Mouse (Mus musculus) limb, embryonic 15.5 days (tissue): ENCODE data around the gene 4931417E11Rik. TPM values are rescaled to one million over a fixed set of nuclear protein-coding genes. Genes with fewer than 3 reads are reported as not detected.

ENCODE experiments used
- ATAC-seq: fragments of 200-750 bp; cut with Nextera tagmentation; 2 replicates; pipeline ENCODE4 v1.8.0; 2017; ENCODE audit warnings: low read depth, moderate TSS enrichment; ENCODE audit not compliant: insufficient number of reproducible peaks, low FRiP score, low TSS enrichment
- H3K27ac ChIP-seq: fragments of 300-500 bp; sonication (generic); 2 replicates; pipeline ENCODE4 v1.5.1; 2015; ENCODE audit warnings: moderate library complexity, mild to moderate bottlenecking, inconsistent platforms
- H3K27me3 ChIP-seq: fragments of 300-500 bp; sonication (generic); 2 replicates; pipeline ENCODE4 v1.6.1; 2015; ENCODE audit warnings: inconsistent platforms
- H3K36me3 ChIP-seq: fragments of 300-500 bp; sonication (generic); 2 replicates; pipeline ENCODE4 v1.6.1; 2015; ENCODE audit warnings: inconsistent platforms
- H3K4me1 ChIP-seq: fragments of 300-500 bp; sonication (generic); 2 replicates; pipeline ENCODE4 v1.6.1; 2015; ENCODE audit warnings: inconsistent platforms
- H3K4me2 ChIP-seq: fragments of 300-500 bp; sonication (generic); 2 replicates; pipeline ENCODE4 v1.6.1; 2015; ENCODE audit warnings: mild to moderate bottlenecking, inconsistent platforms
- H3K4me3 ChIP-seq: fragments of 300-500 bp; sonication (generic); 2 replicates; pipeline ENCODE4 v1.5.1; 2015; ENCODE audit warnings: mild to moderate bottlenecking, inconsistent platforms
- H3K9ac ChIP-seq: fragments of 300-500 bp; sonication (generic); 2 replicates; pipeline ENCODE4 v1.6.1; 2015; ENCODE audit warnings: inconsistent platforms
- H3K9me3 ChIP-seq: fragments of 300-500 bp; sonication (generic); 2 replicates; pipeline ENCODE4 v1.6.1; 2016; ENCODE audit warnings: inconsistent platforms
- WGBS: fragments of 180-500 bp; shearing (Covaris S2); methylation state at CpG from one replicate; pipeline ENCODE4 v1.1.7; 2015; 5-methylcytosine and 5-hydroxymethylcytosine counted together
- polyA plus RNA-seq: library from polyadenylated mRNA; unstranded; fragments of >200 nt; fragmentation: Nextera tagmentation; extraction: Ambion mirVana; gene quantifications from 2 replicates; pipeline ENCODE4 v1.2.1, GENCODE M21; 2015

4931417E11Rik gene
- not detected in 2 replicates for polyA plus RNA-seq

DNA sequence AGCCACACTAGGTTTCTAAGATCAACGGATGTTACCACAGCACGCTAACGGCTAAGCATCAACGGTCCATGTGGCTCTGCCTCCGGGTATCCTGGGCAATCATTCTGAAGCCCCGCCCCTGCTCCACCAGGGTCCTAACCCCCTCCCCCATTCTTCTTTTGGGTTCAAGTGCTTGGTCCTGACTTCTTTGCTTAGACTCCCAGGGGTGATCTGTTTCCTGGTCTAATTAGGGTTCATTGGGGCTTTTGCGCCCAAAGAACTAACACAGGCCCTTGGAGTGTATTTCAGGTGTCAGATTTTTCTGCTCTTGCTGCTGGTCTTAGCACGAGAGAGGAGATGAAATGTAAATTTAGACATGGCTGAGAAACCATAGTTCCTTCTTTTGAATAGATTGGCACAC, at the start of gene 4931417E11Rik:
TSS of gene 4931417E11Rik (minus strand) at position 101 of the 400 bp plus-strand sequence.
- H3K36me3 ChIP-seq = no peaks in the 10 kb centered on the region
- H3K4me1 ChIP-seq = no peaks in the 10 kb centered on the region
- H3K27me3 ChIP-seq = no peaks in the 10 kb centered on the region
- ATAC-seq = no peak
- H3K4me3 ChIP-seq = no peak within 1 kb of the TSS
- WGBS = 87% methylated on average over 8 of the region's 8 CpGs
- no peaks in the 10 kb centered on the region for H3K9me3 ChIP-seq
- no peak within 1 kb of the TSS for H3K9ac ChIP-seq
- no peak within 1 kb of the TSS for H3K4me2 ChIP-seq
- no peak within 1 kb of the TSS for H3K27ac ChIP-seq

DNA sequence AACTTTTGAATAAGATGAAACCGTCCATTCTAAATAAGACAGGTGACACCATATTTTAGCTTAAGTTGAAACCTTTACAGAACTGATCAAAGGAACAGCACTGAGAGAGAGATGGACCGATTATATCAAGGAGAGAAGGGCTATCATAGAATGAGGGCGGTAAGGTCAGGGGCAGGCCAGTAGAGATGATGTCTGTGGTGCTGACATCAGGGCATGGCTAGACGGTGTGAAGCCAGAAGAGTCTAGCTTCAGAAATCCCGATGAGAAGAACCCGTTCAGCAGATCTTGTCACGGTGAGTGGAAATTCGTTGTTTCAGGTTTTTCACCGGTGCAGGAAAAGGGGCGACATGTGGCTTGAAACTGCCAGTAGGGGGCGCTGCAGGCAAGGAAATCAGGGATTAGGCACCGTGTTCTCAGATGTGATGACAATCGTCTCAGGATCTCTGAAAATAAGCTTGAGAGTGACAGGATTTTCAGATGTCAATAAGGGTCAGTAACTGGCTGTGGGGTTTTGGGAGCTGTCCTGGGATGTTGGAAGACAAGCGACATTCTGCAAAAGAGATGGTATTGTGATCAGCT, 48.4 kb upstream of the 4931417E11Rik start:
- Histone ChIP-seq H3K4me2 (no peak overlapping the region), H3K4me1 (no peaks in the 10 kb centered on the region), H3K4me3 (no peak overlapping the region), H3K27me3 (no peaks in the 10 kb centered on the region), H3K9ac (no peak overlapping the region), H3K9me3 (no peaks in the 10 kb centered on the region), H3K36me3 (no peaks in the 10 kb centered on the region), H3K27ac (no peak overlapping the region)
- 28% methylated on average over 14 of the region's 14 CpGs for WGBS
- ATAC-seq = no peak

DNA sequence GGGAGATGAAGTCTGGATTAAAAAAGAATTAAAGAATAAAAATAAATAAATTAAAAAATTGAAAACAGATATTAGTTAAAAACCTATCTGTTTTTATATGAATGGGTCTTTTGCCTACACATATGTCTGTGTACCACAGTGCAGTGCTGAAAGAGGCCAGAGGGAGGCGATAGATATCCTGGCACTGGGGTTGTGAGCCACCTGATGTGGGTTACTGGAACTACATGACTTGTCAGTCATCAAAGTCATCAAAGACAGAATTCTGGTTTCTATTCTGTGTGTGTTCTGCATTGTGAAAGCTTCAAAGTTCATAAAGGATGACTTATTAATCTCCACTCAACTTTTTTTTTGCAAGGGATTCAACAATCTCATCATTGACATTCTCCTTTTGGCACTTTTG, 43.4 kb upstream of the 4931417E11Rik start:
- 29% methylated on average over 1 of the region's 1 CpGs for WGBS
- ATAC-seq = no peak
- Histone ChIP-seq H3K27me3 (no peaks in the 10 kb centered on the region), H3K4me2 (no peak overlapping the region), H3K4me1 (no peaks in the 10 kb centered on the region), H3K27ac (no peak overlapping the region), H3K36me3 (no peaks in the 10 kb centered on the region), H3K9ac (no peak overlapping the region), H3K9me3 (no peaks in the 10 kb centered on the region), H3K4me3 (no peak overlapping the region)

DNA sequence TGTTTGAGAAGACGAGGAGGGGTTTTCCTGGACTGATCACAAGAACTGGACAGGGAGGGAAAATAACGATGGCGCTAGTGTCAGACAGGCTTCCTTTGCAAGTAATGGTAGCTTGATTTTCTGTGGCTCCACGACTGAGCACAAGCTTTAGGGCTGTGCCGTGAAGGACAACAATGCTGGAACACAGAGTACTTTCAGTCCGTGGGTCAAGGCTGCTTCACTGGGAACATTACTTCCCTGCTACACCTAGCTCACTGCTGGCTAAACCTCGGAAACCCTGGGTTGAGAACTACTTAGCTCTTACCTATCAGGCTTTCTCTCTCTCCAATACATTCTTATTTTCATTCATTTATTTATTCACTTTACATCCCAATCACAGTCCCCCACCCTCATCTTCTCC, 30.2 kb upstream of the 4931417E11Rik start:
- H3K4me3 ChIP-seq = no peak overlapping the region
- H3K27me3 ChIP-seq = no peaks in the 10 kb centered on the region
- WGBS = 82% methylated on average over 7 of the region's 7 CpGs
- H3K4me1 ChIP-seq = no peaks in the 10 kb centered on the region
- no peaks in the 10 kb centered on the region for H3K36me3 ChIP-seq
- no peaks in the 10 kb centered on the region for H3K9me3 ChIP-seq
- H3K27ac ChIP-seq = no peak overlapping the region
- no peak overlapping the region for H3K9ac ChIP-seq
- no peak for ATAC-seq
- no peak overlapping the region for H3K4me2 ChIP-seq

DNA sequence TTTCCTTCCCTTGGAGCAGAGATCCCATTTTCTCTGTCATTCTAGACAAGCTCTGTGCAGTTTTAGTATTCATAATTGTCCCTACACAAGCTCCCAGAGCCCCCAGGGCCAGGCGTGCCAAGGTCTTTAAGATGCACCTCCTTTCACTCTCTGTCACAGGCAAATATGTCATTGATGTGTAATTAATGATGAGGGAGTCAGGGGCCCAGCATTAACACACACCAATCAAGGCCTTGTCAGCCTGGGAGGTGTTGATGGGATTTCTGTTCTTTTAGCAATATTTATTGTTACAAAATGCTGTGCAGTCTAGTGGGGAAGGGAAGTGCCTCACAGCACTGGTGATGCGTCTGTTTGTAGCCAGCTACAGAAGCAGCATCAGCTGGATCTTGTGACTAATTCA, 27.9 kb upstream of the 4931417E11Rik start:
- Histone ChIP-seq H3K36me3 (no peaks in the 10 kb centered on the region), H3K9me3 (no peaks in the 10 kb centered on the region), H3K4me1 (no peaks in the 10 kb centered on the region), H3K27ac (no peak overlapping the region), H3K4me2 (no peak overlapping the region), H3K9ac (no peak overlapping the region), H3K27me3 (no peaks in the 10 kb centered on the region), H3K4me3 (no peak overlapping the region)
- ATAC-seq = no peak
- WGBS = 55% methylated on average over 2 of the region's 2 CpGs

DNA sequence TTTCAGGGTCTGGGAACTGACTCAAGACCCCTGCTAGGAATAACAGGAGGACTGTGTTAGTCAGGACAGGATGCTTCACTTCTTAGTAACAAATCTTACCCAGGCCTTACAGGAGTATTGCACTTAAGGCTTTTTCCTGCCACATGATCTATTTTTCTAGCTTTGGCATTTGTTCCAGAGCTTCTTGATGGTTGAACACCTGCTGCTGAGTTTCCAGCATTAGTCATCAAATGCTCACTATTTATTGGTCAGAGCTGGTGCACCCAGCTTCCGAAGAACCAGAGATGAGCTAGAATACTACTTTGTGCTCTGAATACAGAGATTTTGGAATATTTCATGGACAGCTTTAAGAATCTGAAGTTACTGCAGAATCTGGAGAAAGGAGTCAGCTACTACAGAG, 21.1 kb upstream of the 4931417E11Rik start:
- Histone ChIP-seq H3K9ac (no peak overlapping the region), H3K4me1 (no peaks in the 10 kb centered on the region), H3K27me3 (no peaks in the 10 kb centered on the region), H3K9me3 (no peaks in the 10 kb centered on the region), H3K36me3 (no peaks in the 10 kb centered on the region), H3K4me2 (no peak overlapping the region), H3K27ac (no peak overlapping the region), H3K4me3 (no peak overlapping the region)
- ATAC-seq = no peak
- WGBS = 79% methylated on average over 1 of the region's 1 CpGs

DNA sequence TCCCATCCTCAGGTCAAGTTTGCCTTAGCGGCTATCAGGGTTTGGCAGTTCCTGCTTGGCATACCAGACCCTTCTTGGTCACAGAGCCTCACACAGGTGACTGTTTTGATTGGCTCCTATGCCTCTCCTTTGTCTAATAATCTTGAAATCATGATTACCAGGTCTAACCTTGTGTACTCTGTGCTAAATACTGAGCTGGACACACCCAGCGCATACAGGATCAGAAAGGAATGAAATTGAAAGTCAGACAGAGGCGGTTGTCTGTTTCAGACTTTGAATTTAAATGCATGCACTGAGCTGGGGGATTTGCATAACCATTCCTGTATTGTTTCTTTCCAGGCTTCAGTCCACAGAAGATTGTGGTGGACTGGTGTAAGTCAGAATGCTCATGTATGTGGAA, 16.1 kb upstream of the 4931417E11Rik start:
- no peak overlapping the region for H3K4me2 ChIP-seq
- no peak for ATAC-seq
- no peaks in the 10 kb centered on the region for H3K36me3 ChIP-seq
- H3K9me3 ChIP-seq = no peaks in the 10 kb centered on the region
- no peak overlapping the region for H3K9ac ChIP-seq
- H3K4me3 ChIP-seq = no peak overlapping the region
- WGBS = 82% methylated on average over 3 of the region's 3 CpGs
- H3K27me3 ChIP-seq = no peaks in the 10 kb centered on the region
- H3K27ac ChIP-seq = no peak overlapping the region
- H3K4me1 ChIP-seq = no peaks in the 10 kb centered on the region

DNA sequence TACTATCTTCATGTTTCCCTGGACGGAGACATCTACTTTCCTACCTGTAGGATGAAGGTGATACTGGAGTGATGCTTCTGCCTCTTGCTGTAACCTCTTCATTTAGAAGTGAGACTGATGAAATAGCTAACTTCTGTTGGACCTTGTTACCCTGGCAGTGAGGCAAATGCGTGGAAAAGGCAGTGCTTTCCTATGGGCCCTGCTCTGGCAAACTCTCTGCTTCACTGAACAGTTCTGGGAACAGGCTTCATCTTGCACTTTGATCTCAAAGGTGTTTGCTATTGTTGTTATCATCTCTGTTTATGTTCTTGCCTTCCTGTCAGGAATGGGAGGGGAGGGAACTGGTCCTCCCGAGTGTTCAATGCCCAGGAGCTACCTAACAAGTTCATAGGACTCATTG, 3.4 kb downstream of the 4931417E11Rik start:
- 72% methylated on average over 3 of the region's 3 CpGs for WGBS

DNA sequence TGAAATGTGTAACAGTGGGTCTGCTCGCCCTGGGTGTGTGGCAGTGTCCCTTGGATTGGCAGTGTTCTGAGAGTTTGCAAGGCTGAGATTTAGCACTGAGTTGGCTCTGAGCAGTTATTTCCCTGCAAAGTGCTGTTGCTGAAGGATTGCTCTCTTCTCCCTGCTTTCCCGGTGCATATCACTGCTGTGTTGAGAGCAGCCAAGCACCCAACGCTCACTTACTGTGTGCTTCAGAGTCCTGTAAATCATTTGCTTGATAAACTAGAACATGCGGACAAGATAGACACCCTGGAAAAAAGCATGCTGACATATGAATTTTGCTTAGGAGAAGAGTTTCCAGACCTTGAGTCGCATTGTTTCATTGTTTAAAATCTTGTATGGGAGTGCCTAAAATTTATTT, 6.9 kb downstream of the 4931417E11Rik start:
- Histone ChIP-seq H3K4me2 (no peak overlapping the region), H3K9ac (no peak overlapping the region), H3K4me3 (no peak overlapping the region), H3K9me3 (no peaks in the 10 kb centered on the region), H3K4me1 (no peaks in the 10 kb centered on the region), H3K36me3 (no peaks in the 10 kb centered on the region), H3K27me3 (no peaks in the 10 kb centered on the region), H3K27ac (no peak overlapping the region)
- ATAC-seq = no peak
- WGBS = 76% methylated on average over 5 of the region's 5 CpGs

More for the DNA sequence above, 3.4 kb downstream of the 4931417E11Rik start:
- Histone ChIP-seq H3K4me1 (no peaks in the 10 kb centered on the region), H3K27me3 (no peaks in the 10 kb centered on the region), H3K4me3 (no peak overlapping the region), H3K4me2 (no peak overlapping the region), H3K9me3 (no peaks in the 10 kb centered on the region), H3K36me3 (no peaks in the 10 kb centered on the region), H3K27ac (no peak overlapping the region), H3K9ac (no peak overlapping the region)
- ATAC-seq = no peak

DNA sequence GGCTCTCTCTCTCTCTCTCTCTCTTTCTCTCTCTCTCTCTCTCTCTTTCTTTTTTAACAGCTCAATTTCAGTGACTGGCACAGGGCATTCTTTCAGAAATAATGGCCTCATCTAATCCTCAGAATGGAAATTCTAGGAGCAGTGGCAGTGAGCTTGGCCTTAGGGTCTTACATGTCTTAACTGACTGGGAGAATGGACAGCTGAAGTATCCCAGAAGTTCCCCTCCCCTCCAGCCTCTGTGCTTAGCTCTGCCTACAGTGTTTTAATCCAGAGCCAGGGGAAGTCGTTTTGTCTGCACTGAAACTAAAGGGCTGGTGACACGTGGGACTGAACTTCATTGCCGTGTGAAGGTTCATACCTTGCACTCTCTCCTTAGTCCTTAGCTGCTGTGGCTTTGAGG, 35.6 kb downstream of the 4931417E11Rik start:
- H3K27ac ChIP-seq = no peak overlapping the region
- ATAC-seq = no peak
- no peaks in the 10 kb centered on the region for H3K9me3 ChIP-seq
- H3K36me3 ChIP-seq = no peaks in the 10 kb centered on the region
- no peak overlapping the region for H3K4me3 ChIP-seq
- H3K9ac ChIP-seq = no peak overlapping the region
- WGBS = 24% methylated on average over 3 of the region's 3 CpGs
- no peaks in the 10 kb centered on the region for H3K27me3 ChIP-seq
- peaks cover 2% of the 10 kb centered on the region; the same call in 1 of the 2 replicates for H3K4me1 ChIP-seq
- no peak overlapping the region for H3K4me2 ChIP-seq

DNA sequence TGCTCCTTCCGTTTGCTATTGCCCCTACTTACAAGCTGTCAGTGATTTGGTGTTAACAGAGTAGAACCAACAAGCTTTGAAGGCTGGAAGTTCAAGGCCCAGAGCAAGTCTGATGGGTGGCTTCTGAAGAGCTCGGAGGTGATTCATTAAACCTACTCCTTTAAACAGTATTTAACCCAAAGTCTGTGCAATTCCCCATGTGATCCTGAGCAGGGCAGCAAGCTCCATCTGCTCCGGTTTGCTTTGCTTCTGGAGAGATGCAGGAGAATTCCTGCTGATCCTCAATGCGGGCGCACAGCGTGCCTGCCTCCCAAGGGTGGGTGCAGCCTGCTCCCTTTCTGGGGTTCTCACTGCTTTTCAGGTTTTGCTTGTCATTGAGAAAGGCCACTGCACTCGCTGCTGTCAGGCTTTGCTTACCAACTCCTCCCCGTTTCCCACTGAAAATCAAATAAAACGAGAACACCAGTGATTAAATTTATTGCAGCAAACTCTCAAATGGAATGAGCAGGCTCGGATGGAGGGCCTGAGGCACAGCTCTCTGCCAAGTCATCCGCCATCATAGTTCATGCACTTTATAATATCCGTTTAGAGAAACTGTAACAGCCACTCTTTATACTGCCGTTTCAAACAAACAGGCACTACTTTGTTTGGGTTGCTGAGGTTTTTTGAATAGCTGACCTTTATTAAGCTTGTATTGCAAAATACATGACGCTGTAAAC, 40.7 kb downstream of the 4931417E11Rik start:
- H3K36me3 ChIP-seq = no peaks in the 10 kb centered on the region
- H3K27me3 ChIP-seq = no peaks in the 10 kb centered on the region
- H3K27ac ChIP-seq = no peak overlapping the region
- H3K4me3 ChIP-seq = no peak overlapping the region
- peak overlapping the region; percentile 26 for H3K4me2 ChIP-seq
- H3K9me3 ChIP-seq = no peaks in the 10 kb centered on the region
- no peak overlapping the region for H3K9ac ChIP-seq
- ATAC-seq = no peak
- 16% methylated on average over 14 of the region's 14 CpGs for WGBS
- peaks cover 9% of the 10 kb centered on the region for H3K4me1 ChIP-seq

DNA sequence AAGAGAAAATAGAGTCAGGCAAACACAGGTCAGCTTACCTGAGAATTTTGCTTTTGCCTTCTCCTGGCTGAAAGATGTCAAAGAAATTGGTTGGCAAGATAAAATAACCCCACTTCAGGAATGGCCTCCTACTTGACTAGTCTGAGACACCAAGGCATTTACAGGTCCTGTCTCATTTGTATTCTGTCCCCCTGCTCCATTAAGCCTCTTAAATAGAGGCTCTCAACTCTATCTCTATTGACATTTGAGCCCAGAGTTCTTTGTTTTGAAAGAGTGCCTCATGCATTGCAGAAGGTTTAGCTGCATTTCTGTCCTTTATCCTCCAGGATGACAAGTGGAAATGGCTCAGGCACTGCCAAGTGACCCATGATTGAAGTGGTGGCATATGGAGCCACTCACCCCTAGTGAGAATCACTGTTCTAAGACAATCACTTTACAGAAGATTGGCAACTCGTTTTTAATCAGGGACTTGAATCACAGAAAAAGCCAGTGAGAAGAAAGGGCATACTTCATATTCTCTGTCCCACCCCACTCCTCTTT, 42.1 kb downstream of the 4931417E11Rik start:
- Histone ChIP-seq H3K9me3 (no peaks in the 10 kb centered on the region), H3K27ac (no peak overlapping the region), H3K4me2 (no peak overlapping the region), H3K4me1 (peaks cover 9% of the 10 kb centered on the region), H3K36me3 (no peaks in the 10 kb centered on the region), H3K9ac (no peak overlapping the region), H3K4me3 (no peak overlapping the region), H3K27me3 (no peaks in the 10 kb centered on the region)
- ATAC-seq = no peak
- WGBS = 39% methylated on average over 1 of the region's 1 CpGs
